Comparison of ENCODE assay signal across 18 mouse cellular contexts in the genomic region with DNA sequence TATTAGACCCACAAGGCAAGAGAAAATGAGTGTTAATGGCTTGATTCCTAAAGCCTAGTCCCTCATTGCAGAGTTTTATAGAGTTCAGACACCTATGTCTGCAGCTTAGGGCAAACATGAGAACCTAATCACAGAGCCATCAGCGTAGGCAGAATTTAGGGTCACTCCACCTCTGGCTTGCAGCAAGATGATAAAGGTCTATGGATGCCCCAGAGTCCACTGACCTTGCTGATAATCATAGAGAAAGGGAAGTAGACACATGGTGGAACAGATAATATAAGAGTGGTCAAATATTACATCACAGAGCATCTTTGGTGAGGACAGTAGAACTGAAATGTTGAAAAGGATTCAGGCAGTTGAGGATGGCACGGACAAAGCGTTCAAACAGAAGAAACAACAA.
A peak's percentile ranks its signal among the peaks of the same experiment; 100 is the strongest.
DNase-seq lines count a peak whose midpoint lies in the region; ATAC-seq and TF ChIP-seq lines count a peak whose summit lies in the region.
"Had no signal": no experiment of that assay in that cellular context is flagged by ENCODE, and none has a peak within 500 bp of the region (broad histone marks: within the 10 kb centered on the region; RNA-seq: fewer than 3 reads in every experiment).

No protein-coding gene starts in this region.

- DNase-seq in G1E (ENCODE audit: low spot score), result no peak
- DNase-seq: adrenal gland, adult 2 months; adrenal gland, adult 8-10 months; adrenal gland, postnatal 10 days; adrenal gland, postnatal 14 days; adrenal gland, postnatal 25 days; adrenal gland, postnatal 36 days; B cell, adult 2 months; cerebellum, adult 11 months; cerebellum, adult 11-12 months; cerebellum, adult 18-20 months; cerebellum, adult 2 months; cerebellum, adult 8-10 months had no signal

- no peaks in the 10 kb centered on the region for H3K4me1 ChIP-seq in G1E (ENCODE audit: insufficient read depth, low read depth, low read length)
- no peaks in the 10 kb centered on the region for H3K4me1 ChIP-seq in intestine, embryonic 15.5 days (replicated peaks)

- no peaks in the 10 kb centered on the region for H3K36me3 ChIP-seq in G1E (replicated peaks)
- H3K36me3 ChIP-seq in intestine, embryonic 15.5 days, result no peaks in the 10 kb centered on the region

- no peak for TF ChIP-seq CTCF in G1E (IDR thresholded peaks at IDR 0.05; ENCODE audit: low read depth, low read length)

- no peaks in the 10 kb centered on the region for H3K9me3 ChIP-seq in G1E (replicated peaks)
- H3K9me3 ChIP-seq in intestine, embryonic 15.5 days, result no peaks in the 10 kb centered on the region

- ATAC-seq in G1E (ENCODE audit: extremely low read depth, insufficient number of reproducible peaks, low FRiP score, poor library complexity, severe bottlenecking), result peak; percentile 68
- ATAC-seq in intestine, embryonic 15.5 days, result no peak
- ATAC-seq: activated CD4-positive, CD25-positive, alpha-beta regulatory T cell, adult 4 months; CD4-positive, CD25-positive, alpha-beta regulatory T cell, adult 4 months; Patski had no signal

- H3K9ac ChIP-seq in intestine, embryonic 15.5 days, result no peak overlapping the region

- 86% methylated on average over 3 of the region's 3 CpGs for WGBS in intestine, embryonic 15.5 days

- H3K27ac ChIP-seq in intestine, embryonic 15.5 days, result no peak overlapping the region

- no peak overlapping the region for H3K4me3 ChIP-seq in G1E (ENCODE audit: low read depth, low read length)
- H3K4me3 ChIP-seq in intestine, embryonic 15.5 days (replicated peaks), result no peak overlapping the region

- no peak overlapping the region for H3K4me2 ChIP-seq in intestine, embryonic 15.5 days (replicated peaks)

- no peaks in the 10 kb centered on the region for H3K27me3 ChIP-seq in G1E (ENCODE audit: insufficient read depth, low read length)
- H3K27me3 ChIP-seq in intestine, embryonic 15.5 days (replicated peaks), result no peaks in the 10 kb centered on the region
- H3K27me3 ChIP-seq: CH12.LX, Patski had no signal
